Mouse (Mus musculus) stomach, embryonic 16.5 days (tissue): Measurements from ENCODE around the gene Fkbpl. TPM values are rescaled to one million over a fixed set of nuclear protein-coding genes. Genes with fewer than 3 reads are reported as not detected.

ENCODE experiments used
- ATAC-seq: fragments of 200-750 bp; cut with Nextera tagmentation; 2 replicates; pipeline ENCODE4 v1.8.0; 2017; ENCODE audit warnings: moderate number of reproducible peaks, moderate TSS enrichment; ENCODE audit not compliant: insufficient read depth, low FRiP score
- H3K27ac ChIP-seq: fragments of 300-500 bp; sonication (generic); 2 replicates; pipeline ENCODE4 v1.5.1; 2014; ENCODE audit warnings: low read length
- H3K27me3 ChIP-seq: fragments of 300-500 bp; sonication (generic); 2 replicates; pipeline ENCODE4 v1.6.1; 2014; ENCODE audit warnings: low read length, control low read depth, mixed read lengths; ENCODE audit not compliant: control insufficient read depth, insufficient read depth
- H3K36me3 ChIP-seq: fragments of 300-500 bp; sonication (generic); 2 replicates; pipeline ENCODE4 v1.6.1; 2014; ENCODE audit warnings: low read length; ENCODE audit not compliant: control insufficient read depth, insufficient read depth
- H3K4me1 ChIP-seq: fragments of 300-500 bp; sonication (generic); 2 replicates; pipeline ENCODE4 v1.6.1; 2014; ENCODE audit warnings: low read length, control low read depth, mixed read lengths; ENCODE audit not compliant: control insufficient read depth, insufficient read depth
- H3K4me2 ChIP-seq: fragments of 300-500 bp; sonication (generic); 2 replicates; pipeline ENCODE4 v1.6.1; 2014; ENCODE audit warnings: low read depth, low read length, mixed read lengths
- H3K4me3 ChIP-seq: fragments of 300-500 bp; sonication (generic); replicated peaks from 2 replicates; pipeline ENCODE4 v1.5.1; 2014; ENCODE audit warnings: mild to moderate bottlenecking, low read length
- H3K9ac ChIP-seq: fragments of 300-500 bp; sonication (generic); 2 replicates; pipeline ENCODE4 v1.6.1; 2014; ENCODE audit warnings: low read length
- H3K9me3 ChIP-seq: fragments of 300-500 bp; sonication (generic); replicated peaks from 2 replicates; pipeline ENCODE4 v1.6.1; 2016; ENCODE audit warnings: low read length, control low read depth; ENCODE audit not compliant: control insufficient read depth
- WGBS: fragments of 180-500 bp; shearing (Covaris S2); extraction: QIAGEN DNeasy Blood & Tissue Kit; methylation state at CpG from one replicate; pipeline ENCODE4 v1.1.7; 2014; 5-methylcytosine and 5-hydroxymethylcytosine counted together
- polyA plus RNA-seq: library from polyadenylated mRNA; unstranded; fragments of >200 nt; fragmentation: Nextera tagmentation; extraction: Ambion mirVana; gene quantifications from 2 replicates; pipeline ENCODE4 v1.2.1, GENCODE M21; 2015

Gene Fkbpl
- polyA plus RNA-seq, 1 experiment from 2014 or later, result 14.4 TPM

DNA sequence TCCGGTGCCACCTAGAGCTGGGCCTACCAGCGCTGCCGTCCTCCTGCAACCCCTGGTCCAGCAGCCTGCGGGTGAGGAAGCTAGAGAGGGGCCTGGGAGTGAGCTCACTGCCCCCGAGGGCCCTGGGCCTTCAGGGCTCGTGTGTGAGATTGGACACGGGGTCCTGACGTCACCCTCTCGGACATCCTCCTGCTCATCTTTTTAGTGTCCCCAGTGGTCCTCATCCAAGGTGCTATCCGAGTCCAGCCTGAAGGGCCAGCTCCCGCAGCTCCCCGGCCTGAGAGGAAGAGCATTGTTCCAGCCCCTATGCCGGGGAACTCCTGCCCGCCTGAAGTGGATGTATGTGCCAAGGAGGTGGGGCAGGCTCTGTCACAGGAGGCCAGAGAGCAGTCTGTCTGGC lies 6.2 kb downstream of the Fkbpl start:
- Histone ChIP-seq H3K36me3 (peaks cover 21% of the 10 kb centered on the region; the same call in 1 of the 2 replicates), H3K27me3 (no peaks in the 10 kb centered on the region), H3K9ac (no peak overlapping the region), H3K4me1 (peaks cover 25% of the 10 kb centered on the region), H3K4me2 (no peak overlapping the region), H3K9me3 (no peaks in the 10 kb centered on the region), H3K27ac (no peak overlapping the region), H3K4me3 (no peak overlapping the region)
- no peak for ATAC-seq
- WGBS, result 95% methylated on average over 14 of the region's 14 CpGs

DNA sequence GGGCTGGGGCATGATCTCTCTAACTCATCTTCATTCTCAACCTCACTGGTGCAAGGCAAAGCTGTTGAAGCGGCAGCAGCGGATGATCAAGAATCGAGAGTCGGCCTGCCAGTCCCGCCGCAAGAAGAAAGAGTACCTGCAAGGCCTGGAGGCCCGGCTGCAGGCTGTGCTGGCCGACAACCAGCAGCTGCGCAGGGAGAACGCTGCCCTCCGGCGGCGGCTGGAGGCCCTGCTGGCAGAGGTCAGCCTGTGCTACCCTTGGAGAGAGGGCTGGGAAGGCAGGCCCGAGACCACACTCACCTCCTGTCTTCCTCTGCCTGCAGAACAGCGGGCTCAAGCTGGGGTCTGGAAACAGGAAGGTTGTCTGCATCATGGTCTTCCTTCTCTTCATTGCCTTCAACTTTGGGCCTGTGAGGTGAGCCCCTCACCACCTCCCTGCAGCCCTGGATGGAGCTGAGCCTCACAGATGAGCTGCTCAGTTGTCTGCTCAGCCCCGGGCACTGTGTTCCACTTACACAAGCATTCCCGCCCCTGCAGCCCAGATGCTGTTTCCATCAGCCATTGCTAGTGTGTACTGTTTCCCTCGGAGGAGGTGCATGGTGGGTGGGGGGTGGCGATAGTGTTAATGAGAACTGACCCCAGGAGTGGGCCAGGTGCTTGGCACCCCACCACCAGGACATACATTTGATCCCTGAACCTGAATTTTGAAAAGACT lies 7.1 kb downstream of the Fkbpl start:
- no peak for ATAC-seq
- no peak overlapping the region for H3K4me2 ChIP-seq
- peaks cover 31% of the 10 kb centered on the region for H3K4me1 ChIP-seq
- H3K27ac ChIP-seq, result no peak overlapping the region
- peaks cover 21% of the 10 kb centered on the region; the same call in 1 of the 2 replicates for H3K36me3 ChIP-seq
- H3K9me3 ChIP-seq, result no peaks in the 10 kb centered on the region
- no peaks in the 10 kb centered on the region for H3K27me3 ChIP-seq
- WGBS, result 48% methylated on average over 19 of the region's 19 CpGs
- no peak overlapping the region for H3K4me3 ChIP-seq
- H3K9ac ChIP-seq, result no peak overlapping the region

DNA sequence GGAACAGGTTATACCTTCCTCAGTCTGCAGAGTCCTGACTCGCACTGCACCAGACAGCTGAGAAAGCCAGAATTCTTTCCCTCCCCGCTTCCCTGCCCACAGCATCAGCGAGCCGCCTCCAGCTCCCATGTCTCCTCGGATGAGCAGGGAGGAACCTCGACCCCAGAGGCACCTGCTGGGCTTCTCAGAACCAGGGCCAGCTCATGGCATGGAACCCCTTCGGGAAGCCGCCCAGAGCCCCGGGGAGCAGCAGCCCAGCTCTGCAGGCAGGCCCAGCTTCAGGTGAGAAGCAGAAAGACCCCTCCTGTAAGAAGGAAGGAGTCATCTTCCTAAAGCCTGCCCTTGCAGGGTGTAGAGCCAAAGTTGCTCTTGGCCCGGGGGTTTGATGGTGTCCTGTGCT lies 8.0 kb downstream of the Fkbpl start:
- Histone ChIP-seq H3K9me3 (no peaks in the 10 kb centered on the region), H3K4me3 (no peak overlapping the region), H3K27ac (no peak overlapping the region), H3K4me2 (no peak overlapping the region), H3K36me3 (peaks cover 21% of the 10 kb centered on the region; the same call in 1 of the 2 replicates), H3K27me3 (no peaks in the 10 kb centered on the region), H3K9ac (no peak overlapping the region), H3K4me1 (peaks cover 34% of the 10 kb centered on the region)
- ATAC-seq, result no peak
- WGBS, result 91% methylated on average over 10 of the region's 10 CpGs

DNA sequence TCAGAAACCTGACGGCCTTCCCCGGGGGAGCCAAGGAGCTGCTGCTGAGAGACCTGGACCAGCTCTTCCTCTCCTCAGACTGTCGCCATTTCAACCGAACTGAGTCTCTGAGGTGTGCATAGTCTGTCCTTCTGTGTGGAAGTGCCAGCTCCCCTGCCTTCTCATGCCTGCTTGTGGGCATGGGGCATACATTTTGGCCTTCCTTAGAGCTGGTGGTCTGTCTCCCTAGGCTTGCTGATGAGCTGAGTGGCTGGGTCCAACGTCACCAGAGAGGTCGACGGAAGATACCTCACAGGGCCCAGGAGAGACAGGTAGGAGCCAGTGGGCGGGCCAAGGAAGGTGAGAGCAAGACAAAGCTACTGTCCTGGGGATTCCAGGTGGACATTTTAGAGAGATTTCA lies 8.4 kb downstream of the Fkbpl start:
- no peaks in the 10 kb centered on the region for H3K27me3 ChIP-seq
- no peak overlapping the region for H3K4me2 ChIP-seq
- WGBS, result 92% methylated on average over 8 of the region's 8 CpGs
- H3K9me3 ChIP-seq, result no peaks in the 10 kb centered on the region
- ATAC-seq, result no peak
- H3K27ac ChIP-seq, result no peak overlapping the region
- peaks cover 30% of the 10 kb centered on the region for H3K4me1 ChIP-seq
- no peak overlapping the region for H3K4me3 ChIP-seq
- peaks cover 21% of the 10 kb centered on the region; the same call in 1 of the 2 replicates for H3K36me3 ChIP-seq
- no peak overlapping the region for H3K9ac ChIP-seq

DNA sequence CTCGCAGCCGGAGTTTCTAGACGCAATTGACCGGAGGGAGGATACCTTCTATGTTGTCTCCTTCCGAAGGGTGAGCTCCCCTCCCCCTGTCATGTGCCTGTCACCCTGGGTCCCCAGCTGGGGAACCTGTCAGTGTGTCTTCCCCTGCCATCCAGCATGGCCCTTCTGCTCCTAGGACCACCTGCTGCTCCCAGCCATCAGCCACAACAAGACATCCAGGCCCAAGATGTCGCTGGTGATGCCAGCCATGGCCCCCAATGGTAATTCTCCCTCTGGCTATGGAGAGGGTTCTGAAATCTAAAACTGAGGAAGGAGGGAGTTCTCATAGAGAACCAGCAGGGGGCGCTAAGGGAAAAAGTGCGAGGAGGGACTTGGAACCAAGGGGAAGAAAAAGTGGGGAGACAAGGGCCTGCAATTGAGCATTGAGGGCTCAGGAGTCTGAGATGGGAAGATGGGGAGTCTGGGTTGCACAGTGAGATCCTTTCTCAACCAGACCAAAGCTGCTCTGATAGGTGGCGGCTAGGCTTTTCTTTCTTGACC lies 9.3 kb downstream of the Fkbpl start:
- Histone ChIP-seq H3K27ac (0 out of 2 replicates have a peak overlapping the region, but pooled peaks have one; percentile 26), H3K4me3 (no peak overlapping the region), H3K36me3 (peaks cover 21% of the 10 kb centered on the region; the same call in 1 of the 2 replicates), H3K27me3 (no peaks in the 10 kb centered on the region), H3K9me3 (no peaks in the 10 kb centered on the region), H3K4me2 (no peak overlapping the region), H3K9ac (no peak overlapping the region), H3K4me1 (peaks cover 28% of the 10 kb centered on the region)
- ATAC-seq, result no peak
- 64% methylated on average over 9 of the region's 9 CpGs for WGBS

DNA sequence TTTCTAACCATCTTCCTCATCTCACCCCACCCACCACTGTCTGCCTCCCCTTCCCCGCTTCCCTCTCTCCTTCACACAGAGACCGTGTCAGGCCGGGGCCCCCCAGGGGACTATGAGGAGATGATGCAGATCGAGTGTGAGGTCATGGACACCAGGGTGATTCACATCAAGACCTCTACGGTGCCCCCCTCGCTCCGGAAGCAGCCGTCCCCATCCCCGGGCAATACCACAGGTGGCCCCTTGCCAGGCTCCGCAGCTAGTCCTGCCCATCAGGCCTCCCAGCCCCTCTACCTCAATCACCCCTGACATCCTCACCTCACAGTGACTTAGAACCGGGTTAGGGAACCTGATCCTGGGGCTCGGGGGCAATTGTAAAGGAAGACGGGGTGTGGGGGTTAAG lies 9.8 kb downstream of the Fkbpl start:
- peaks cover 21% of the 10 kb centered on the region; the same call in 1 of the 2 replicates for H3K36me3 ChIP-seq
- peaks cover 28% of the 10 kb centered on the region for H3K4me1 ChIP-seq
- 86% methylated on average over 13 of the region's 13 CpGs for WGBS
- H3K9ac ChIP-seq, result no peak overlapping the region
- H3K9me3 ChIP-seq, result no peaks in the 10 kb centered on the region
- no peak overlapping the region for H3K4me2 ChIP-seq
- peak overlapping the region; percentile 90; the same call in 1 of the 2 replicates for H3K27ac ChIP-seq
- no peak for ATAC-seq
- no peaks in the 10 kb centered on the region for H3K27me3 ChIP-seq
- H3K4me3 ChIP-seq, result no peak overlapping the region

DNA sequence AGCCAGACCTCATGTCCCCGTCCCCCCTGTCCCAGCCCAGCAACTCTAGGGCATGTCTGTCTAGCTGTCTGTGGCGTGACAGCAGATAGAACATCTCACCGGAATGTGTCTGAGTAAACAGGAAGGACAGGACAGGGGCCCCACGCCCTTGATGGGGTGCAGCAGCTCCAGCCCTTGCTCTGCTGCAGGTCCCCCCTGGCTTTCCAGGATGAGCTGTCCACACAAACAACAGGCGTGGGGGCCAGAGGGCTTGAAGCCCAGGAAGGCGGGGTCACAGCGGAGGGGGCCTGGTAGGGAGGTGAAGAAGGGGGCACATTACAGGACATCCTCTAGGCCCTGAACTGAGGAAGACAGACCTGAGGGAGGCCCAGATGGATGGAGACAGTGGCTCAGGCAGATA lies 10.6 kb downstream of the Fkbpl start:
- peak overlapping the region; percentile 90 for H3K27ac ChIP-seq
- H3K36me3 ChIP-seq, result peaks cover 19% of the 10 kb centered on the region; the same call in 1 of the 2 replicates
- H3K4me2 ChIP-seq, result 0 out of 2 replicates have a peak overlapping the region, but pooled peaks have one; percentile 17
- peaks cover 33% of the 10 kb centered on the region for H3K4me1 ChIP-seq
- no peaks in the 10 kb centered on the region for H3K9me3 ChIP-seq
- 47% methylated on average over 7 of the region's 7 CpGs for WGBS
- no peak overlapping the region for H3K4me3 ChIP-seq
- H3K27me3 ChIP-seq, result no peaks in the 10 kb centered on the region
- 0 out of 2 replicates have a peak, but pooled peaks have one; percentile 16 for ATAC-seq
- H3K9ac ChIP-seq, result peak overlapping the region; percentile 49; the same call in 1 of the 2 replicates

DNA sequence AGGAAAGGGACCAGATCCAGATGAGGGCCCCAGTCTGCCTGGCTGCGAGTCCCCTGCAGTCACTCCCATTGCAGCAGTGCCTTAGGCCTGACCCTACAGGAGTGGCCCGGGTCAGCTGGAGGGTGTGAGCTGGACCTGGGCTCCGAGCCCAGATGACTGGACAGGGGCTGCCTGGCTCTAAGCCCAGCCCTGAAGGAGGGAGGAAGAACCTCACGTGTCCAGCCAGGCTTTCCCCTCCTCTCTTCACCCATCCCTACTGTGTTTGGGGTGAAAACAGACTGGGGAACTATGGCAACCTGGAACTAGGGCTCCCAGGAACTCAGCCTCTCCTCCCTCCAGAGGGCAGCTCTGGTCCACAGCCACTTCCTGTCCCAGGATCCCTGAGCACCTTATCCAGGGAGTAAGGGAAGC lies 11.0 kb downstream of the Fkbpl start:
- 54% methylated on average over 4 of the region's 4 CpGs for WGBS
- no peak overlapping the region for H3K4me3 ChIP-seq
- peak overlapping the region; percentile 49; the same call in 1 of the 2 replicates for H3K9ac ChIP-seq
- no peak overlapping the region for H3K4me2 ChIP-seq
- H3K36me3 ChIP-seq, result peaks cover 15% of the 10 kb centered on the region; the same call in 1 of the 2 replicates
- peak overlapping the region; percentile 90 for H3K27ac ChIP-seq
- H3K27me3 ChIP-seq, result no peaks in the 10 kb centered on the region
- H3K9me3 ChIP-seq, result no peaks in the 10 kb centered on the region
- peak; percentile 86 for ATAC-seq
- H3K4me1 ChIP-seq, result peaks cover 38% of the 10 kb centered on the region

DNA sequence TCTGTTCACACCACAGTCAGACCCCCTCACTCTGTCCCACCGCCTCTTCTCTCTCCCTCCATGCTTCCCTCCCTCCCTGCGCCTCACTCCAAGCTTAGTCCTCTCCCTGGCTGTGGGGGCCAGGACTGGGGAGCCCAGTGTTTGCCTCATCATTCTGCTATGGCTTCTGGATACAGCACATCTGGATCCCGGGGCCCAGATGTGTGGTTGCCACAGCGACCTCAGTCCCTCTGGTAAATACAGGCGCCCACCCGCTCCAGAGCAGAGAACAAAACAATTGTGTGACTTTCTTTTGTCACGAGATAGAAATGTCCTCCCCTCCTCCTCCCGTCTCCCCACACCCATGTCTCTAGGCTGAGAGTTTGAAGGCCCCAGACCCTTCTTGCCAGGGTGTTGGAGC lies 12.1 kb downstream of the Fkbpl start:
- 42% methylated on average over 8 of the region's 8 CpGs for WGBS
- Histone ChIP-seq H3K27me3 (no peaks in the 10 kb centered on the region), H3K4me2 (no peak overlapping the region), H3K4me1 (peaks cover 48% of the 10 kb centered on the region), H3K9ac (no peak overlapping the region), H3K9me3 (no peaks in the 10 kb centered on the region), H3K4me3 (no peak overlapping the region), H3K36me3 (peaks cover 8% of the 10 kb centered on the region; the same call in 1 of the 2 replicates), H3K27ac (peak overlapping the region; percentile 90)
- ATAC-seq, result no peak
